Comparison of ENCODE assay signal across 8 mouse cellular contexts in the genomic region with DNA sequence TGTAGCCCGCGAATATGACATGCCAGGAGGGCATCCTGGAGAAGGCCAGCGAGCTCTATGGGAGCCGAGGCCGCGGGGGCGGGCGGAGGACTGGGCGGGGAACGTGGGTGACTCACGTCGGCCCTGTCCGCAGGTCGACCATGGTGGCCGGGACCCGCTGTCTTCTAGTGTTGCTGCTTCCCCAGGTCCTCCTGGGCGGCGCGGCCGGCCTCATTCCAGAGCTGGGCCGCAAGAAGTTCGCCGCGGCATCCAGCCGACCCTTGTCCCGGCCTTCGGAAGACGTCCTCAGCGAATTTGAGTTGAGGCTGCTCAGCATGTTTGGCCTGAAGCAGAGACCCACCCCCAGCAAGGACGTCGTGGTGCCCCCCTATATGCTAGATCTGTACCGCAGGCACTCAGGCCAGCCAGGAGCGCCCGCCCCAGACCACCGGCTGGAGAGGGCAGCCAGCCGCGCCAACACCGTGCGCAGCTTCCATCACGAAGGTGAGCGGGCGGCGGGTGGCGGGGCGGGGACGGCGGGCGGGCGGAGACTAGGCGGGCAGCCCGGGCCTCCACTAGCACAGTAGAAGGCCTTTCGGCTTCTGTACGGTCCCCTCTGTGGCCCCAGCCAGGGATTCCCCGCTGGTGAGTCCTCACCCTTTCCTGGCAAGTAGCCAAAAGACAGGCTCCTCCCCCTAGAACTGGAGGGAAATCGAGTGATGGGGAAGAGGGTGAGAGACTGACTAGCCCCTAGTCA. TPM values are rescaled to one million over a fixed set of nuclear protein-coding genes. Genes with fewer than 3 reads are reported as not detected.
DNase-seq lines count a peak whose midpoint lies in the region; ATAC-seq and TF ChIP-seq lines count a peak whose summit lies in the region.

No protein-coding gene starts in this region.

- H3K27ac ChIP-seq in hindbrain, embryonic 12.5 days = no peak overlapping the region
- H3K27ac ChIP-seq in liver, embryonic 13.5 days = no peak overlapping the region
- H3K27ac ChIP-seq in neural tube, embryonic 12.5 days = no peak overlapping the region

- H3K4me1 ChIP-seq in E14TG2a.4 (replicated peaks; ENCODE audit: low read depth, low read length) = peaks cover 9% of the 10 kb centered on the region
- H3K4me1 ChIP-seq in hindbrain, embryonic 12.5 days = peaks cover 20% of the 10 kb centered on the region
- H3K4me1 ChIP-seq in liver, embryonic 13.5 days (replicated peaks) = 0 out of 2 replicates have a peak, but pooled peaks cover 6% of the 10 kb centered on the region
- H3K4me1 ChIP-seq in neural tube, embryonic 12.5 days = peaks cover 26% of the 10 kb centered on the region

- H3K27me3 ChIP-seq in E14TG2a.4 (ENCODE audit: insufficient read depth, low read length) = peaks cover 71% of the 10 kb centered on the region
- H3K27me3 ChIP-seq in hindbrain, embryonic 12.5 days = peaks cover 73% of the 10 kb centered on the region
- peaks cover 69% of the 10 kb centered on the region for H3K27me3 ChIP-seq in liver, embryonic 13.5 days
- peaks cover 59% of the 10 kb centered on the region for H3K27me3 ChIP-seq in neural tube, embryonic 12.5 days (replicated peaks)

- peak overlapping the region; percentile 68 for H3K4me2 ChIP-seq in hindbrain, embryonic 12.5 days (replicated peaks)
- peak overlapping the region; percentile 47 for H3K4me2 ChIP-seq in liver, embryonic 13.5 days
- peak overlapping the region; percentile 75 for H3K4me2 ChIP-seq in neural tube, embryonic 12.5 days (replicated peaks)

- under 1% methylated on average over 52 of the region's 55 CpGs for WGBS in hindbrain, embryonic 12.5 days
- WGBS in liver, embryonic 13.5 days (ENCODE audit: insufficient replicate concordance) = 3% methylated on average over 55 of the region's 55 CpGs
- WGBS in neural tube, embryonic 12.5 days = under 1% methylated on average over 55 of the region's 55 CpGs

- ATAC-seq in hindbrain, embryonic 12.5 days (ENCODE audit: low FRiP score) = peak; percentile 58
- ATAC-seq in liver, embryonic 13.5 days (ENCODE audit: low read depth) = peak; percentile 60
- ATAC-seq in neural tube, embryonic 12.5 days (ENCODE audit: low FRiP score, low read depth) = peak; percentile 48
- ATAC-seq in activated CD4-positive, CD25-positive, alpha-beta regulatory T cell, adult 4 months = no peak

- peak overlapping the region; percentile 47 for H3K9ac ChIP-seq in hindbrain, embryonic 12.5 days
- H3K9ac ChIP-seq in liver, embryonic 13.5 days = peak overlapping the region; percentile 33; the same call in 1 of the 2 replicates
- peak overlapping the region; percentile 40 for H3K9ac ChIP-seq in neural tube, embryonic 12.5 days

- H3K36me3 ChIP-seq in E14TG2a.4 (ENCODE audit: insufficient read depth, low read length) = no peaks in the 10 kb centered on the region
- H3K36me3 ChIP-seq in hindbrain, embryonic 12.5 days = no peaks in the 10 kb centered on the region
- no peaks in the 10 kb centered on the region for H3K36me3 ChIP-seq in liver, embryonic 13.5 days
- H3K36me3 ChIP-seq in neural tube, embryonic 12.5 days = no peaks in the 10 kb centered on the region

- no peak for TF ChIP-seq CTCF in E14TG2a.4 (conservative IDR thresholded peaks at IDR 0.05; ENCODE audit: low read length)

- H3K9me3 ChIP-seq in E14TG2a.4 (ENCODE audit: low read length) = no peaks in the 10 kb centered on the region
- H3K9me3 ChIP-seq in hindbrain, embryonic 12.5 days (replicated peaks) = no peaks in the 10 kb centered on the region
- no peaks in the 10 kb centered on the region for H3K9me3 ChIP-seq in liver, embryonic 13.5 days (replicated peaks)
- no peaks in the 10 kb centered on the region for H3K9me3 ChIP-seq in neural tube, embryonic 12.5 days

- DNase-seq in adrenal gland, postnatal 14 days = peak; percentile 86
- peak; percentile 48 for DNase-seq in forelimb bud, embryonic 11.5 days (ENCODE audit: low read depth, low spot score)
- no peak for DNase-seq in liver, embryonic 13.5 days
- no peak for DNase-seq in adipocyte (ENCODE audit: low spot score)

- peak overlapping the region; percentile 60 for H3K4me3 ChIP-seq in E14TG2a.4 (replicated peaks; ENCODE audit: low read length)
- H3K4me3 ChIP-seq in hindbrain, embryonic 12.5 days = peak overlapping the region; percentile 54
- peak overlapping the region; percentile 52 for H3K4me3 ChIP-seq in liver, embryonic 13.5 days (replicated peaks)
- peak overlapping the region; percentile 36 for H3K4me3 ChIP-seq in neural tube, embryonic 12.5 days

RNA-seq across cellular contexts. Expression of gene Bmp2, which starts 2.5 kb away (rescaled TPM):
- 12.2 and 12.3 TPM in 2 replicates for total RNA-seq in adrenal gland, postnatal 14 days (2021)
- 5.1 and 6.8 TPM in 2 replicates for polyA plus RNA-seq in hindbrain, embryonic 12.5 days (2016; fragmentation: Nextera tagmentation; extraction: Ambion mirVana)
- polyA plus RNA-seq in liver, embryonic 13.5 days (2015; fragmentation: Nextera tagmentation; extraction: Ambion mirVana) = 3.1 and 3.9 TPM in 2 replicates
- 3.3 and 3.8 TPM in 2 replicates for polyA plus RNA-seq in neural tube, embryonic 12.5 days (2016; fragmentation: Nextera tagmentation; extraction: Ambion mirVana)
- polyA plus RNA-seq in activated CD4-positive, CD25-positive, alpha-beta regulatory T cell, adult 4 months (2017; shearing (Covaris generic)) = not detected

Comparison
In these comparisons a context has a peak if more than half of its experiments do, and no peak if none do; other contexts are left out.
1. DNase-seq: peak in adrenal gland, postnatal 14 days (single experiment) and forelimb bud, embryonic 11.5 days (single experiment); none in liver, embryonic 13.5 days (single experiment) and adipocyte (single experiment).
2. Peak in every context shown above with its lines, with median percentiles within 50 percentile points of each other: H3K4me3 ChIP-seq, H3K4me2 ChIP-seq and H3K9ac ChIP-seq.